Mouse (Mus musculus) kidney, adult 2 months (tissue): ENCODE data around the gene P2ry6.

ENCODE experiments used
- CTCF ChIP-seq: fragments of 200-500 bp; conservative IDR thresholded peaks from 2 replicates; pipeline ENCODE4 v1.5.1; 2011; ENCODE audit warnings: low read depth, mild to moderate bottlenecking, control low read depth, low read length, moderate library complexity, mixed read lengths; ENCODE audit not compliant: insufficient read depth, insufficient read length
- POLR2A ChIP-seq: fragments of 200-500 bp; IDR thresholded peaks from one replicate; pipeline ENCODE4 v1.6.1; 2011; ENCODE audit warnings: low read depth, low read length, control low read depth

DNA sequence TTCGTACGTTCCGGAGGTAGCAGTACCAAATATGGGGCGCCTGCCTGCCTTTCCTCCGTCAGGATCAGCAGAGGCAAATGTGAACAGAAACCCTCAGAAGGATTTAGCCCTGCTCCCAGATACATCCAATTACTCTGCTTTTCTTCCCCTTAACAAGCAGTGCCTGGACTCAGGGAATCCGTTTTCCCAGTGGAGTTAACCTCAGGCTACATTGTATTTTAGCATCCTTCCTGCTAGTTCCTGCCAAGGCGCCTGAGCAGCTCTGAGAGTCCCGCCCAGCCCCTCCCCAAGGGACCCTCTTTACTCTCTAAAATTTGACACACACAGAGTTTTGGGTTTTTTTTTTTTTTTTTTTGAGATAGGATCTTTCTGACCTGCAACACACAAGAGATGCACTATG is 11.1 kb downstream of the P2ry6 start:
- TF ChIP-seq CTCF (no peak), POLR2A (no peak)
